Mouse (Mus musculus) cerebellum, adult 8-10 months (tissue): ENCODE data around the gene Rgs7bp.

Experiments
- DNase-seq: peaks from one replicate; pipeline ENCODE4 v3.0.0; 2022

The Rgs7bp gene

GRCm38 (mm10) chr13:105002132-105002830, 52.4 kb downstream of the Rgs7bp start:
- DNase-seq = peak; percentile 22

DNA sequence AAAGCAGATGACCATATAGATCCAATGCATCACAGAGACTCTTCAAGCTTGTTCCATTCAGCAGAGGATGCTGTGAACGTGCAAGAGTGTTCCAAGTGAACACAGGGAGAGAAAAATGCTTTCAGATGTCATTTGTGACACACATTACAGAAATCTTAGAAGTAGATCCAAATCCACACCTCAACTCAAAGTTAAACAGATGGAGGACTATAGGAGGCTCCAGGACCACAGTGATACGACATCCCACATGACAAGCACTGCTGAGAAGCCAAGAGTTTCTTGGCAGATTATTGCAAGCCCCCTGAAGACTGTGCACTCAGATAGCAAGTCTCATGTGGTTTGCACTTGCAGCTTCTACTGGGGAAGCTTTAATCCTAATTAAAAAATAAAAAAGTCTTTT, 53.0 kb downstream of the Rgs7bp start:
- no peak for DNase-seq

DNA sequence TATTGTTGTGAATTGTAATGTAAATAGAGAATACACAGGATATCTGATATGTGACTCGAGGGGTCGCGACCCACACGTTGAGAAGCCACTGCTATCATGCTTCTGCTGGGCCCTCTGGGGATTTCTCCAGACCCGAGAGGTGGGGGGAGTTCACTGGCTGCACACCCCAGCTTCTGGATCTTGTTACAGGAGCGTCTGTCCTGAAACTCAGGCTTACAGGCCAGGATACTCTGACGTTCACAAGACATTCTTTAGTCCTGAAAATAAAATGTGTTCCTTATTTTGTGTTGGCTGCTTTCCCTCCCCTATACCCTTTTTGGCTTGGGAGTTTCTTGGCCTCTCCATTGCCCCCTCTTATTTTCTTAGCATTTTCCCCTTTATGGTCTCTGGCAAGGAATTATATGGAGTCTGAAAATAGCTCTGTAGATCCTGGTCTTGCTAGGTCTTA, 65.9 kb downstream of the Rgs7bp start:
- DNase-seq = no peak

- peak; percentile 37 for DNase-seq
Observed at GRCm38 (mm10) chr13:104988009-104988540, 66.7 kb downstream of the Rgs7bp start.

DNA sequence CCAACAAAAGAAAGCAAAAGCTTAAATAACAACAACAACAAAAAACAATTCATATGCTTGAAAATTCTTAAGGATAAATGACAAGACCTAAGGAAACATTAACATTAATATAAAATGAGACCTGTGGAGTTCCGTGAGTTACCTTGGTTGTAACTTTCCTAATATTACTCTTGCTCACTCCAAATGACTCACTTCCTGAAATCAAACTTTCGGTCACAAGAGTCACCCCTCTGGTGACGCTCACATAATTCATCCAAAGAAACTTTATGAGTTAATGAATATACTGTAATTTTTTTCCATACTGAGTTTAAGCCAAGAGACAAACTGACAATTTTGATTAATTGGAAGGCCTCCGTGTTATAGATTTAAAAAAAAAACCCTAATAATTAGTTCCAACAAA, 69.0 kb downstream of the Rgs7bp start:
- DNase-seq = no peak

DNA sequence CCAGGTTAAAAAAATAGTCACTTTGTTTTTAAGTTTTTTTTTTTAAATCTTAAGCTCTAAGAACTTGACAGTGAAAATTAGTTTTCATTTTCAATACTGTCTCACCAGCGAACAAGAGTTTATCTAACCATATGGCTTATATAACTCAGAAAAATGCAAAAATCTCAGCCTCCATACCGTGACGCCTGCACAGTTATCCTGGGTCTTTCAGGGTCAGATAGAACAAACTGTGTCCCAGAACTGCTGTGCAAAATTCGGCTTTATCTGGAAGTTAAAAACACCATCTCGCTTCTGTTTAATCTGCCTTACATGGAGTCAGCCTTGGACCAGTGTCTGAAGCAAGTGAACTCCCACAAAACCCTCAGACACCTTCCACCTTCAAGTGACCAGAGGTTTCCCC, 70.7 kb downstream of the Rgs7bp start:
- no peak for DNase-seq

DNA sequence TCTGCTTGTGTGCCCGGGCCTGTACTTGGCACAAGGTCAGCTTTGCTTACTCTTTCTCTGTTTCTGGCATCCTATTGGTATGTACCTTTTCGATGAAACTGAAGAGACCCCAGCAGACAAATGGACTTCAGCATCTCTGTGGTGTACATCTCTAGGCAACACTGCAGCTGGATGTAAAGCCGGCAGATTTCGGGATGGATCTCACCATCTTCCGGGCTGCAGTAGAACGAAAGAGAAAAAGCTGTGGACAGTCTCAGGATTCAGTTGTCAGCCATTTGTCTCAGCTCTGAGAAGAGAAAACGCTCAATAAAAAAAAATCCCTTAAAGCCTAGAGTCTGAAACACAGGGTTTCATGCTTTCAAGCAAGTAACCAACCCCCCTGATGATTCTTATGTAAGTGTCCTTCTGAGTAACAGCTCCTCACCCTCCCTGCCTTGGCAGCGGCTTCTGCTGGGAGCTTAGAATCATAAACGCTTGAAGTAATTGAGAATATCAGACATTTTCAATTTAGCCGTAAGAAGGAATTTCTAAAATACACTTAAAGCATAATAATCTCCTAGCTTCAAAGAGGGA, 71.9 kb downstream of the Rgs7bp start:
- peak; percentile 55 for DNase-seq

GRCm38 (mm10) chr13:104978176-104978575, 76.6 kb downstream of the Rgs7bp start:
- no peak for DNase-seq

DNA sequence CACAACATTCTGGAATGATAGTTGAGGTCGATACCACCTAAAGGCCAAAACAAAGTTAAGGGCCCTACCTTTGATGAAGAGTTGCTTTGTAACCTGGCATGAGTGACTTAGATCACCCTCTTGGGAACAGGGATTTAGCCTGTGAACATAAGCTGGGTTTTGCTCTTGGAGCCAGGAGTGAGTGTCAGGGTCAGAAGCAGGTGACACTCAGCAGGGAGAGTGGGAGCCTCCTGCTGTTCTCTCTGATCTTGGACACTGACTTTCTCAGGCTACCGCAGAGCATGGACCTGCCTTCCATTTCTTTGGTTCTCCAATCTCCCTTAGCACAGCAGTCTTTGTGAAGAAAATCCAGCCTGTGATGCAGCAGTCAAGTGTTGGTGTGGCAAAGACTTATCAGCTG, 87.2 kb downstream of the Rgs7bp start:
- DNase-seq = no peak

DNA sequence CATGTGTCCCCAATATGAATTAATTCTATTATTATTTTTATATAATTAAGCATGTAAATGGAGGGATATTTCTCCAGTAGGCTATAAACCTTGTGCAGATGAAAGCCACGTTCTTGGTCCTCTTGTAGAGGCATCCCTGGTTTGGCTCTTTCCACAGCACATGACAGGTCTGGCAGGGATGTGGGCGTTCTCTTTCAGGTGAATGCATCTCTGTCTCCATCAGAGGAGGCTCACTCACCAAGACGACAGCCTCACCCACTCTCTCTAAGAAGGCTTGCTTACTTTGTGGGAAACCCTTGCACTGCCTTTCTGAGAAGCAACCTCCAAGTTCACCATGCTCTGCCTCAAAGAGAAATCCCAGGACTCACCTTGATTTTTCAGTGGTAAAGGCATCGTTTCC, 91.0 kb downstream of the Rgs7bp start:
- no peak for DNase-seq

DNA sequence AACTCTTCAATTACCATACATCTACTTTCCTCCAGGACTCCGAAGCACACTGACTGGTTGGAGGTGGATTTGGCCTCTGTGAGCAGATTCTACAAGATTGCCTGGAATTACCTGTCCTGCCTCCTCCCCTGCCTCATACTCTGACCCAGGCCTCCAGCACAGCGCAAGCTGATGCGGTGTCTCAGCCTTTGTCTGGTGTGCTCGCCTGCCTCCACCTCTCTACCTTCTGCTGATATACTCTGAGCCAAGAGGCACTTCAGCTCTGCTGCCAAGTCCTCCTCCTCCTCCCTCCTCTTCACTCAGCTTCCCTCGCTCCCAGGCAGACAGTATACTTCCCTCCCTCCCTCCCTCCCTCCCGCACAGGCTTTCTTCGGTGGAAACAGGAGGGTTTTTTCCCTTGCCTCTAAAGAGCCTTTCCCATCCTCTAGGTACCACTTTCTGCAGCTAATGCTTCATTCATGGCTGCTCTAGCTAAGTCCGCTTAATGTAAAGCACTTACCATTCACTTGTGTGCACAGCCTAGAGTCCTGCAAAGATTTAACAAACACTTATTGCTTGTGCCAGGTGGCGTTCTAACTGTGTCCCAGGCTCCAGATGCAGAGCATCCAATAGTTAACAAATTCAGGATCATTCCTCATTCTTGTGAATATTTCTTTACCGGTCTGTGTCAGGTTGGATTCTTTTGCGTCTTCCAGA, 91.9 kb downstream of the Rgs7bp start:
- peak; percentile 69 for DNase-seq

DNA sequence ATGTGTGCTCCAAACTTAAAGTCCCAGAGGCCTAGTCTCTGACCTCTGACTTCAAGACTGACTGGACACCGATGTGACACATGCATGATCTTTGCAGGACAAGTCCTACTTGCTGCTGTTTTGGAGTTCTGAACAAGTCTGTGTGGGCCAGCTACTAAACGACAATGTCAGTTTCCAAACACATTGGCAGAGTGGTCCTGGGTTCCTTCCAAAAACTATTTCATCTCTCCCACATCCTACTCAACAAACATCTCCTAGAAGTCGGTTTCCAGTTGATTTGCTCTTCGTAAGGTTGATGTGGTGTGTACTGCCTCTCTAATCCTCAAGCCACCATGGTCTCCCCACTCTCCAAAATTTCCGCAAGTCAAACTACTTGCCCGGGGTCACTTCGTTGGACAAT, 92.6 kb downstream of the Rgs7bp start:
- DNase-seq = no peak

GRCm38 (mm10) chr13:104960951-104961715, 93.6 kb downstream of the Rgs7bp start:
- peak; percentile 50 for DNase-seq

- peak; percentile 22 for DNase-seq
Observed at GRCm38 (mm10) chr13:104960206-104960928, 94.4 kb downstream of the Rgs7bp start.

DNA sequence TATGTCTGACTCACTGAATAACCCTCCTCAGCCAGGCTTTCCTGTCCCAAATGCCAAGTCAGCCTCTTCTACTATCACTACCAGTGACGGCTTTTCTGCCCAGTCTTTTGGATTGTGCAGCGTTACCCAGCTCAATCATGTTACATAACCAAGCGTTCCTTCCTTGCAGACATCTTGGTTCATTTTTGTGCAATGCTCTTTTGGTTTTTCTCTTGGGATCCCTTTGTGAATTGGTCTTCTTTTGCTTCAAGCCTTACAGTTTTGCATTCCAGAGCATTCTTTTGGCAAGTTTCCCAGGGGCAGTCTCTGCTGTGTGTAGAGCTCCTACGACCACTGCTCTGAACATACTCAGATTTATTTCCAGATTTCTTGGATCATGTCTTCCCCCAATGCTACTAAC, 95.0 kb downstream of the Rgs7bp start:
- DNase-seq = no peak

GRCm38 (mm10) chr13:104947958-104948357, 106.8 kb downstream of the Rgs7bp start:
- DNase-seq = peak; percentile 78

GRCm38 (mm10) chr13:104940483-104940882, 114.2 kb downstream of the Rgs7bp start:
- no peak for DNase-seq

GRCm38 (mm10) chr13:104939856-104940255, 114.9 kb downstream of the Rgs7bp start:
- DNase-seq = peak; percentile 56

DNA sequence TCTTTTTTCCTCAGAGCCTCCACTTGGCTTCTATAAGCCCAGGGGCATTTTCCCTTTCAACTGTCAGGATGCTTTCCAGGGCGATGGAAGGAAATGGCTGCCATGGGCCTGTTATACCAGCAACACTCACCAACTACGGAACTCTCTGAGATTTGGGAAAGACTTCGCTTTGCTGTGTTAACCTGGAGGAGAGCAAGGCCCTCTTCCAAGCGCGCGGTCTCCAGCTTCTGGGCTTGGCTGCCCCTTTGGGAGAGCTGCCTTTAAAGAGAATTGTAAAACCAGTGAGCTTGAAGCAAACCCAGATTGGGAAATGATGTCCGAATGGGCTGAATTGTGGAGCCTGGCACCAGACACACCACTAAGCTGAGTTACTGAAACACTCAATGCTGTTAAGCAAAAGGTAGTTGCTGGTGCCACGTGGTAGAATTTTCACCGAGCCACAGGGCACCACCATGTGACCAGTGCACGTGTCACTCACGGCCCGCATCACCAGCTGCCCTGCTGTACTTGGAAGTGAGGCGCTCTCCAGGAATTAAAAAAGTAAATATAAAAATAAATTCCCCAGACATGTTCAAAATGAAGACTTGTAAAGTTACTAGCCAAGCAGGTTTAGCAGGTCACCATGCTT, 115.7 kb downstream of the Rgs7bp start:
- no peak for DNase-seq

- no peak for DNase-seq
Observed at GRCm38 (mm10) chr13:104937759-104938158, 117.0 kb downstream of the Rgs7bp start.

GRCm38 (mm10) chr13:104936586-104936985, 118.1 kb downstream of the Rgs7bp start:
- DNase-seq = no peak
